Mouse (Mus musculus): Measurements from ENCODE around the gene Cfap61.

DNA sequence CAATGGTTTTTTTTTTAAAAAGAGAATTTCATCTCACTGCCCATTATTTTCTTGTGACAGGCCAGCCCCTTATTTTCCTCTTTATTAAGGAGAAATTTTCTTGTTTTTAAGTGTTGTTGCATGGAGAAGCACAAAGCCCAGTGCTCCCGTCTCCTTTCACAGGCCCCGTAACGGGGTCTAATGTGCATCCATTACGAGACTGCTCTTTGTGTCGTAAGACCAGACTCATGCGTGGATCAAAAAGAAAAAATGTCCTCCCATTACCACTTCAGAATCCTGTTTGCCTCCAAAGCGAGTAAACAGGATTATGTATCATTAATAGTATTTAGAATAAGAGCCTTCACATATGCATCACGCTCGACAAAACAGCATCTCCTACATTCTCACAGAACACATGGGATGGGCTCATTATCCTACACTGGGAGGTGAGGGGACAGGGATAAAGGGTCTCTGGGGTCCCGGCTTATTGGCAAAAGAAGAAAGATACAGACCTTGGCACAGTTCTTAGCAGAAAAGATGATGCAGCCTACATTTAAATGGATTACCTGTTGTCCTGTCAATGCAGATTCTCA is 166.0 kb downstream of the Cfap61 start:
- TF ChIP-seq EP300 (IDR thresholded peaks at IDR 0.05; ENCODE audit: low read depth) (no peak), CTCF (IDR thresholded peaks at IDR 0.05; ENCODE audit: low read depth) (no peak)
